Mouse (Mus musculus): Measurements from ENCODE around the gene Gm16253.

Gene Gm16253

GRCm38 (mm10) chr3:96575272-96575984 is 1.4 kb upstream of the Gm16253 start:
- no peak for DNase-seq

GRCm38 (mm10) chr3:96576005-96576658 is 652 bp upstream of the Gm16253 start:
- DNase-seq: peak; percentile 84

- DNase-seq: no peak
Observed at GRCm38 (mm10) chr3:96577566-96577965, 782 bp downstream of the Gm16253 start.

- DNase-seq: no peak
Observed at GRCm38 (mm10) chr3:96578561-96579238, 1.9 kb downstream of the Gm16253 start.

DNA sequence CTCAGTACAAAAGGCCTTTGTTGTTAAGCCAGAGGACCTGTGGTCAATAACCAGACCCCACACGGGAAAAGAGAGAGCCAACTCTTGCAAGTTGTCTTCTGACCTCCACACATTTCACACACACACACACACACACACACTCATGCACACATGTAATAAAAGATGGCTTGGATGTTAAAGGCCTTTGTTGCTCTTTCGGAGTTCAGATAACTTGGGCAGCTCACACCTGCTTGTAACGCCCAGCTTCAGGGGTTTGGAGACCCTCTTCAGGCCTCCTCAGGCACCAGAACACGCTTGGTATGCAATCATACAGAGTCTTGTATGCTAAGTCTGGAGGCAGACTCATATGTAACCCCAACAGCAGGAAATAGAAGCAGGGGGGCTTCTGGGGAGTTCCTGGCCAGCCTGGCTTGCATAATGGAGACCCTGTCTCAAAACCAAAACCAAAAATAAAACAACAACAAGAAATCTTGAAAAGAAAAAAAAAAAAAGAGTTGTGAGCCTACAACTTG is 2.5 kb downstream of the Gm16253 start:
- DNase-seq: no peak

DNA sequence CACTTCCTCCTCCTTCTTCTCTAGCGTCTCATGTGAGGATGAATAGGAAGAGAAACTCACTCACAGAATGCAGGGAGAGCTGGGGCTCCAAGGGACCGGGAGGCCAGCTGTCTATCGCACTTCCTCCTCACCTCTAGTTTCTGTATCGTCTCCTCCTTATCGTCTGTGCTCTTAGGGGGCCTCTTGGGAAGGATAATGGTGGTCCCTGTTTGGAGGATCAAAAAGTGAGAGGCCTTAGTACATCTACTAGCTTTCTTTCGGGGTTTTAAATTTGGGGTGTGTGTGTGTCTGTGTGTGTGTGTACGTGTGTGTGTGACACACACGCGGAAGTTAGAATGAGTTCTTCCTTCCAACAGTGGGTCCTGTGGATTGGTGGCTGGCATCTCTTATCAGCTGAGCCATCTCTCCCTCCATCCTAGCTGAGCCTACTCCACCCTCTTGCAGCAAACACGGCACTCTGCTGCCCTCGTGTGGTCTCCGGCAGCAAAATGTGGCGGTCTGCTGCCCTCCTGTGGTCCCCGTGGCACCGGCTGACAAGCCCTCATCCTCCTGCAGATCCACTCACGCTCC is 3.2 kb downstream of the Gm16253 start:
- DNase-seq: peak; percentile 94

- DNase-seq: no peak
Observed at GRCm38 (mm10) chr3:96581141-96581540, 4.4 kb downstream of the Gm16253 start.

DNA sequence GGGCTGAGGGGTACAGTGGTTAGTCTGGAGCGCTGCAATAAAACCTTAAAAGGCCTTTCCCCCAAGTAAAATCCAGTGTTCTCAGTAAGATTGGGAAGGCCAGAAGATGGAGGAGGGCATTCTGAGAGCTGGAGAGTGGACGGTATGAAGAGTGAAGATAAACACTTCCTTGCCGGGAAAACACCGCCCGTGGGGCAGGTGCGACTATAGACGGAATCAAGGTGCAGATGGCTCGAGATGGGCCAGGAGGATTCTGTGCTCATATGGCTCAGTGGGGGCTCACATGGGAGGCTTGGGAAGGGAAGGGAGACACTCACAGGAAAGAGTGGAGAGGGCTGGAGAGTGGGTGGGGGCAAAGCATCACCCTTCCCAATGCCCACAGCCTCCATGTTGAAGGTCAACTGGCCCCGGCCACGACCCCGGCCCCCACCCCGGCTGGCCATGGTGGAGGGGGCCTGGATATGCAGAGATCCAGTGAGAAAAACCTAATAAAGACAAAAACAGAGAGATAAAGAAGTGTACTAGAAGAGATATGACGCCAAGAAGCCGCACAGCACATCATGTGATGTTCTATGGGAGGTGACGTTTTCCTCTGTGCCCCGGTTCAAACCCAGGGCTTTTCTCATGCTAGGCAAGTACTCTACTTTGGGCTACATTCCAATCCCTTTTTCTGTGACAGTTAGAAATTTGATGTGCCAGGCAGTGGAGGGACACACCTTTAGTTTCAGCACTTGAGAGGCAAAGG is 5.2 kb downstream of the Gm16253 start:
- DNase-seq: no peak

DNA sequence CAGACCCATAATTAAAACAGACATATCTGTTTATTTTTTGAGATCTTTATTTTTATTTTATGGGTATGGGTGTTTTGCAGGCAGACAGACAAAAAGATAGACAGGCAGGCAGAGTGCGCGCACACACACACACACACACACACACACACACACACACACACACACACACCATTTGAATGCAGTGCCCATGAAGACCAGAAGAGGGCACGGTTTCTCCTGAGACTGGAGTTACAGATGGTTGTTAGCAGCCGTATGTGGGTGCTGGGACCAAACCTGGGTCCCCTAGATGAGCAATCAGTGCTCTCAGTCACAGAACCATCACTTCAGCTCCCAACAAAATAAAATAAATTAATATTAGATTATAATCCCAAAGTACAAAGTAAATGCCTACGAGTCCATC is 6.6 kb downstream of the Gm16253 start:
- DNase-seq: no peak

- no peak for DNase-seq
Observed at GRCm38 (mm10) chr3:96590657-96591056, 13.9 kb downstream of the Gm16253 start.

DNA sequence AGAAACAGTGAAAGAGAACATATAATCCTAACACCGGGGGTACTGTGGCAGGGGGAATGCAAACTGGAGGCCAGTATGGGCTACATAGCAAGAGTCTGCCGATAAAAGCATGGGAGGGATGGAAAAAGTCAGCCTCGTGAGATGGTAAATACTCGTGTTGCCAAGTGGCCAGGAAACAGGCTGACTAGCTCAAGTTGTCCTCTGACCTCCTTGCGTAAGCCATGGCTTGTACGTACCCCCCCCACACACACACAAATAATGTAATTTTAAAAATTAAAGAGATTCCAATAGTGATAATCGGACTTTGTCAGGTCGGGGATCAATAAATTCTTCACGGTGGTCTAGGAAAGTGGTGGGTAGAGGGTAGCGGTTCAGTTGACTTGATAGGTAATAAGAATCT is 16.6 kb downstream of the Gm16253 start:
- peak; percentile 41 for DNase-seq

DNA sequence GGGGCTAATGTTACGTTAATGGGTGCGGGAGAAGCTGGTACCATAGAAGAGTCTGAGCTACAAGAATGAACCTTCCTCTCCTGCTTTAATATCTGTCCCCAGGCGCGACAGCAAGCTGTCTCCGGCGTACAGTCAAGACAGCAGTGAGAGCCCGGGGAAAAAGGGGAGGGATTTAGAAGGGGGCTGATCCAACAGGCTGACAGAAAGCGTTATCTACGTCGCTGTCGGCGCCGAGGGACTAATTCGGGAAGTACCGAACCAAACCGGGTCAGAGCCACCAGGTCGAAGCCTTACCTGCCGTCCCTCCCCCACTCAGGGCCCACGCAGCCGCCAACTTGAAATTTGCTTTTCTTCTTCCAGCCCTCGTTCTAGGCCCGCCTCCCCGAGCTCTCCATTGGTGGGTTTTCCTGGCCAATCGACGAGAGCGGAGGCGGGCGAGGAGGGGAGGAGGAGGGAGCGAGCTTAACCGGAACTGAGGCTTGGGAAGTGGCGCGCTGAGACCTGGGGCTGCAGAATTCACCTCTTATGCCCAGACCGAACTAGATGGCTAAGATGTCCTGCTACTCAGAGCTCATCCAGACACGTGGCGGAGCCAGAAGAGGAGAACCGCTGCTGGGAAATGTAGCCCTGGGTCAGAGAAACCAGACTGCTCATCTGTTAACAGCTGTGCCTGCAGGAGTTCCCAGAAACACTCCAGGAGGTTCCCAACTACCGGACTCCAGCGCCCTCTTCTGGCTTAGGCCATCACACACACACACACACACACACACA is 17.2 kb downstream of the Gm16253 start, which contains the start of gene Polr3gl:
TSS of gene Polr3gl (minus strand) at position 392 of the 771 bp plus-strand sequence.
- peak; percentile 95 for DNase-seq

DNA sequence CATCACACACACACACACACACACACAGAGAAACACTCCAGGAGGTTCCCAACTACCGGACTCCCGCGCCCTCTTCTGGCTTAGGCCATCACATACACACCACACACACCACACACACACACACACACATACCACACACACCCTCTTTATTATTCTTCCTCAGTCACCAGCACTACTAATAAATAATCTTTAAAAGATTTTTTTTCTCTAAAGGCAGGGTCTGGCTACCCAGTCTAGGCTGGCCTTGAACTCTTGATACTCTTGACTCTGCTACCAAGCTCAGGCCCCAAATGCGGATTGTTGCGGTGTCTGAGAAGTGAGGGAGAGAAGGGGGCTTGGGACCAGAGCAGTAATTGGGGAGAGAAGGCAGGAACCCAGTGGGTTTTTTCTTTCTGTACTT is 18.1 kb downstream of the Gm16253 start:
- DNase-seq: no peak

GRCm38 (mm10) chr3:96595661-96596060 is 18.9 kb downstream of the Gm16253 start:
- no peak for DNase-seq

GRCm38 (mm10) chr3:96596228-96596707 is 19.5 kb downstream of the Gm16253 start, which contains the start of gene Ankrd34a:
Ankrd34a (plus strand) TSS chr3:96596636.
- peak; percentile 40 for DNase-seq

DNA sequence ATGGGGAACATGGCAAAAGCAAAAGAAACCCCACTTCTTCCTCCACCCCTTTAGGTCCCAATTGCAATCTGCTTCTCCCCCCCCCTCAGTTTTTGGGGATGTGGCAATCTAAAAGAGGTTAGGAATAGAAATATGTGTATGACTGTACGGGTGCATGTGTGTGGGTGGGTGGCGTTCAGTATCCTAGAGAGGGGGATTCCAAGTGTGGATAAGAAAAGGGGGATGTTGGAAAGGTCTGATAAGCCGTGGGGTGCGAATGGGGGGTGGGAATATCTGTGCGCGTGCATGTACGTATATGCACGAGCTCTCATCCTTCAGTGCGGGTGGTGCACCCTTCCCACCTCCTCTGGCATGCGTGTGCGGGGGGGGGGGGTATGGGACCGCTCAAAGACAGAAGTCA is 20.1 kb downstream of the Gm16253 start:
- no peak for DNase-seq

DNA sequence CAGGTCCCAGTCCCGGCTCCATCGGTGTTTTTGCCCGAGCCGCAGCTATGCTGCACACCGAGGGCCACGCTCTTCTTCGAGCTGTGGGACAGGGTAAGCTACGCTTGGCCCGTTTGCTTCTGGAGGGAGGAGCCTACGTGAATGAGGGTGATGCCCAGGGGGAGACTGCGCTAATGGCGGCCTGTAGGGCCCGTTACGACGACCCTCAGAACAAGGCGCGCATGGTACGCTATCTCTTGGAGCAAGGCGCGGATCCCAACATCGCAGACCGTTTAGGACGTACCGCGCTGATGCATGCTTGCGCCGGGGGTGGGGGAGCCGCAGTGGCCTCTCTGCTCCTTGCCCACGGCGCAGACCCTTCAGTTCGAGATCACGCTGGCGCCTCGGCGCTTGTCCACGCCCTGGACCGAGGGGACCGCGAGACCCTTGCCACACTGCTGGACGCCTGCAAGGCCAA is 20.7 kb downstream of the Gm16253 start:
- no peak for DNase-seq

GRCm38 (mm10) chr3:96598156-96599068 is 21.6 kb downstream of the Gm16253 start:
- peak; percentile 63 for DNase-seq

- DNase-seq: no peak
Observed at GRCm38 (mm10) chr3:96599069-96599393, 22.2 kb downstream of the Gm16253 start.

- DNase-seq: no peak
Observed at GRCm38 (mm10) chr3:96599411-96599810, 22.6 kb downstream of the Gm16253 start.

Data from lung, postnatal 14 days (tissue).